Mouse (Mus musculus) neural tube, embryonic 15.5 days (tissue): ENCODE data around the gene Lrrc4. TPM values are rescaled to one million over a fixed set of nuclear protein-coding genes. Genes with fewer than 3 reads are reported as not detected.

Experiments
- ATAC-seq: fragments of 200-750 bp; cut with Nextera tagmentation; 2 replicates; pipeline ENCODE4 v1.8.0; 2017; ENCODE audit warnings: mild to moderate bottlenecking, moderate TSS enrichment, moderate library complexity; ENCODE audit not compliant: low FRiP score
- H3K27ac ChIP-seq: fragments of 300-500 bp; sonication (generic); replicated peaks from 2 replicates; pipeline ENCODE4 v1.5.1; 2015; ENCODE audit warnings: mild to moderate bottlenecking, inconsistent platforms
- H3K27me3 ChIP-seq: fragments of 300-500 bp; sonication (generic); replicated peaks from 2 replicates; pipeline ENCODE4 v1.6.1; 2015; ENCODE audit warnings: inconsistent platforms
- H3K36me3 ChIP-seq: fragments of 300-500 bp; sonication (generic); 2 replicates; pipeline ENCODE4 v1.6.1; 2015; ENCODE audit warnings: inconsistent platforms
- H3K4me1 ChIP-seq: fragments of 300-500 bp; sonication (generic); 2 replicates; pipeline ENCODE4 v1.6.1; 2015; ENCODE audit warnings: inconsistent platforms
- H3K4me2 ChIP-seq: fragments of 300-500 bp; sonication (generic); 2 replicates; pipeline ENCODE4 v1.6.1; 2015; ENCODE audit warnings: inconsistent platforms, mild to moderate bottlenecking, moderate library complexity
- H3K4me3 ChIP-seq: fragments of 300-500 bp; sonication (generic); replicated peaks from 2 replicates; pipeline ENCODE4 v1.5.1; 2015; ENCODE audit warnings: mild to moderate bottlenecking, inconsistent platforms
- H3K9ac ChIP-seq: fragments of 300-500 bp; sonication (generic); replicated peaks from 2 replicates; pipeline ENCODE4 v1.6.1; 2015; ENCODE audit warnings: mild to moderate bottlenecking, inconsistent platforms
- H3K9me3 ChIP-seq: fragments of 300-500 bp; sonication (generic); replicated peaks from 2 replicates; pipeline ENCODE4 v1.6.1; 2016; ENCODE audit warnings: inconsistent platforms
- WGBS: fragments of 180-500 bp; shearing (Covaris S2); methylation state at CpG from one replicate; pipeline ENCODE4 v1.1.7; 2015; ENCODE audit warnings: mixed read lengths; 5-methylcytosine and 5-hydroxymethylcytosine counted together
- polyA plus RNA-seq: library from polyadenylated mRNA; unstranded; fragments of >200 nt; fragmentation: Nextera tagmentation; extraction: Ambion mirVana; gene quantifications from 2 replicates; pipeline ENCODE4 v1.2.1, GENCODE M21; 2015

Lrrc4 gene
- polyA plus RNA-seq, 1 experiment from 2014 or later, result 8.5 TPM

- Histone ChIP-seq H3K9me3 (no peaks in the 10 kb centered on the region), H3K27ac (peak overlapping the region; percentile 96), H3K9ac (peak overlapping the region; percentile 97), H3K4me1 (peaks cover 41% of the 10 kb centered on the region), H3K4me2 (peak overlapping the region; percentile 93), H3K27me3 (no peaks in the 10 kb centered on the region), H3K4me3 (peak overlapping the region; percentile 88), H3K36me3 (0 out of 2 replicates have a peak, but pooled peaks cover 3% of the 10 kb centered on the region)
- under 1% methylated on average over 43 of the region's 43 CpGs for WGBS
- ATAC-seq, result peak; percentile 76
Observed at GRCm38 (mm10) chr6:28833380-28833822, 1.9 kb upstream of the Lrrc4 start.

GRCm38 (mm10) chr6:28832751-28833291 lies 1.3 kb upstream of the Lrrc4 start:
- Histone ChIP-seq H3K4me3 (peak overlapping the region; percentile 88), H3K9me3 (no peaks in the 10 kb centered on the region), H3K4me2 (peak overlapping the region; percentile 93), H3K4me1 (peaks cover 45% of the 10 kb centered on the region), H3K27me3 (no peaks in the 10 kb centered on the region), H3K36me3 (0 out of 2 replicates have a peak, but pooled peaks cover 3% of the 10 kb centered on the region), H3K27ac (peak overlapping the region; percentile 96), H3K9ac (peak overlapping the region; percentile 97)
- ATAC-seq, result peak; percentile 82
- under 1% methylated on average over 58 of the region's 58 CpGs for WGBS

GRCm38 (mm10) chr6:28831854-28832750 lies 555 bp upstream of the Lrrc4 start:
- peaks cover 53% of the 10 kb centered on the region for H3K4me1 ChIP-seq
- H3K4me2 ChIP-seq, result peak overlapping the region; percentile 93
- peak overlapping the region; percentile 96 for H3K27ac ChIP-seq
- peak overlapping the region; percentile 97 for H3K9ac ChIP-seq
- H3K36me3 ChIP-seq, result 0 out of 2 replicates have a peak, but pooled peaks cover 3% of the 10 kb centered on the region
- no peaks in the 10 kb centered on the region for H3K9me3 ChIP-seq
- WGBS, result under 1% methylated on average over 80 of the region's 82 CpGs
- peak; percentile 35 for ATAC-seq
- H3K4me3 ChIP-seq, result peak overlapping the region; percentile 88
- H3K27me3 ChIP-seq, result no peaks in the 10 kb centered on the region

GRCm38 (mm10) chr6:28830306-28830705 lies 1.2 kb downstream of the Lrrc4 start:
- no peak for ATAC-seq
- 0 out of 2 replicates have a peak, but pooled peaks cover 3% of the 10 kb centered on the region for H3K36me3 ChIP-seq
- WGBS, result 68% methylated on average over 12 of the region's 12 CpGs
- peaks cover 70% of the 10 kb centered on the region for H3K4me1 ChIP-seq
- no peaks in the 10 kb centered on the region for H3K27me3 ChIP-seq
- H3K4me2 ChIP-seq, result peak overlapping the region; percentile 93
- H3K9me3 ChIP-seq, result no peaks in the 10 kb centered on the region
- H3K27ac ChIP-seq, result no peak overlapping the region
- peak overlapping the region; percentile 88 for H3K4me3 ChIP-seq
- peak overlapping the region; percentile 9; the same call in 1 of the 2 replicates for H3K9ac ChIP-seq

GRCm38 (mm10) chr6:28828593-28828992 lies 3.0 kb downstream of the Lrrc4 start:
- Histone ChIP-seq H3K4me2 (peak overlapping the region; percentile 93), H3K4me1 (peaks cover 76% of the 10 kb centered on the region), H3K9ac (peak overlapping the region; percentile 49), H3K27me3 (no peaks in the 10 kb centered on the region), H3K9me3 (no peaks in the 10 kb centered on the region), H3K27ac (peak overlapping the region; percentile 60), H3K4me3 (peak overlapping the region; percentile 88), H3K36me3 (0 out of 2 replicates have a peak, but pooled peaks cover 3% of the 10 kb centered on the region)
- no peak for ATAC-seq
- WGBS, result 4% methylated on average over 6 of the region's 6 CpGs

GRCm38 (mm10) chr6:28827565-28827964 lies 4.0 kb downstream of the Lrrc4 start:
- Histone ChIP-seq H3K4me3 (peak overlapping the region; percentile 88), H3K9me3 (no peaks in the 10 kb centered on the region), H3K27me3 (no peaks in the 10 kb centered on the region), H3K27ac (peak overlapping the region; percentile 28), H3K4me1 (peaks cover 78% of the 10 kb centered on the region), H3K9ac (peak overlapping the region; percentile 48), H3K36me3 (0 out of 2 replicates have a peak, but pooled peaks cover 3% of the 10 kb centered on the region), H3K4me2 (peak overlapping the region; percentile 93)
- ATAC-seq, result no peak
- WGBS, result 10% methylated on average over 3 of the region's 3 CpGs

GRCm38 (mm10) chr6:28826689-28827389 lies 4.7 kb downstream of the Lrrc4 start:
- WGBS, result 43% methylated on average over 9 of the region's 9 CpGs
- H3K9ac ChIP-seq, result peak overlapping the region; percentile 48
- peak overlapping the region; percentile 93 for H3K4me2 ChIP-seq
- no peaks in the 10 kb centered on the region for H3K27me3 ChIP-seq
- H3K36me3 ChIP-seq, result 0 out of 2 replicates have a peak, but pooled peaks cover 6% of the 10 kb centered on the region
- H3K4me3 ChIP-seq, result peak overlapping the region; percentile 88
- peak overlapping the region; percentile 28 for H3K27ac ChIP-seq
- peaks cover 83% of the 10 kb centered on the region for H3K4me1 ChIP-seq
- no peaks in the 10 kb centered on the region for H3K9me3 ChIP-seq
- ATAC-seq, result no peak

- peaks cover 88% of the 10 kb centered on the region for H3K4me1 ChIP-seq
- H3K9ac ChIP-seq, result no peak overlapping the region
- ATAC-seq, result no peak
- H3K27ac ChIP-seq, result no peak overlapping the region
- H3K36me3 ChIP-seq, result peaks cover 6% of the 10 kb centered on the region; the same call in 1 of the 2 replicates
- peak overlapping the region; percentile 93 for H3K4me2 ChIP-seq
- WGBS, result 35% methylated on average over 3 of the region's 3 CpGs
- peak overlapping the region; percentile 5; the same call in 1 of the 2 replicates for H3K4me3 ChIP-seq
- H3K9me3 ChIP-seq, result no peaks in the 10 kb centered on the region
- no peaks in the 10 kb centered on the region for H3K27me3 ChIP-seq
Observed at GRCm38 (mm10) chr6:28825894-28826293, 5.7 kb downstream of the Lrrc4 start.

GRCm38 (mm10) chr6:28823802-28824201 lies 7.7 kb downstream of the Lrrc4 start:
- no peak overlapping the region for H3K4me3 ChIP-seq
- H3K4me1 ChIP-seq, result peaks cover 89% of the 10 kb centered on the region
- WGBS, result 90% methylated on average over 5 of the region's 5 CpGs
- no peak overlapping the region for H3K4me2 ChIP-seq
- H3K36me3 ChIP-seq, result peaks cover 7% of the 10 kb centered on the region; the same call in 1 of the 2 replicates
- ATAC-seq, result no peak
- H3K27me3 ChIP-seq, result no peaks in the 10 kb centered on the region
- H3K9me3 ChIP-seq, result no peaks in the 10 kb centered on the region
- no peak overlapping the region for H3K27ac ChIP-seq
- H3K9ac ChIP-seq, result no peak overlapping the region

- Histone ChIP-seq H3K27me3 (no peaks in the 10 kb centered on the region), H3K9ac (no peak overlapping the region), H3K36me3 (peaks cover 11% of the 10 kb centered on the region; the same call in 1 of the 2 replicates), H3K4me3 (no peak overlapping the region), H3K9me3 (no peaks in the 10 kb centered on the region), H3K27ac (no peak overlapping the region), H3K4me1 (peaks cover 88% of the 10 kb centered on the region), H3K4me2 (no peak overlapping the region)
- 87% methylated on average over 3 of the region's 3 CpGs for WGBS
- ATAC-seq, result no peak
Observed at GRCm38 (mm10) chr6:28823375-28823774, 8.2 kb downstream of the Lrrc4 start.

GRCm38 (mm10) chr6:28822296-28822695 lies 9.3 kb downstream of the Lrrc4 start:
- Histone ChIP-seq H3K4me1 (peaks cover 79% of the 10 kb centered on the region), H3K9me3 (no peaks in the 10 kb centered on the region)

More at GRCm38 (mm10) chr6:28822296-28822695, 9.3 kb downstream of the Lrrc4 start:
- no peak for ATAC-seq
- Histone ChIP-seq H3K4me3 (no peak overlapping the region), H3K27me3 (no peaks in the 10 kb centered on the region), H3K9ac (no peak overlapping the region), H3K27ac (no peak overlapping the region), H3K36me3 (peaks cover 13% of the 10 kb centered on the region; the same call in 1 of the 2 replicates), H3K4me2 (no peak overlapping the region)
- WGBS, result 82% methylated on average over 3 of the region's 3 CpGs
